Mouse (Mus musculus): ENCODE results near the gene Lfng. TPM values are rescaled to one million over a fixed set of nuclear protein-coding genes. Genes with fewer than 3 reads are reported as not detected.

Gene Lfng
- total and polyA plus RNA-seq, 3 experiments = not detected

DNA sequence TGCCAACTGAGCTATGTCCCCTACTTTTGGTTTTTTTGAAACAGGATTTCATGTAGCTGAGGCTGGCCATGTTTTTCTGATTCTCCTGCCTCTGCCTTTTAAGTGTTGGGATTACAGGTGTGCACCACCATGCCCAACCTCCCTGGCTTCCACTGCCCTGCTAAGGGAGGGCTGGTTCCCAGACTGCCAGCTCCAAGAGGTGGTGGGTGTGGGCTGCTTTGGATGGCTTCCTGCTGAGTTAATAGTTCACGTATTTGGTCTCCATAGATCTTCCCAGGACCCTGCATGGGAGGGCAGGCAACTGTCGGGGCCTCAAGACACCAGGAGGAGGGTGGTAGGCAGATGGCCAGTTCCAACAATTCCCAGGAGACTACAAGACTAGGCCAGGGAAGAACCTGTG is 4.6 kb upstream of the Lfng start:
- TF ChIP-seq RAD21 (IDR thresholded peaks at IDR 0.05; ENCODE audit: low read depth, low read length) (no peak), NELFE (IDR thresholded peaks at IDR 0.05; ENCODE audit: low read depth, low read length) (no peak), SMC3 (IDR thresholded peaks at IDR 0.05; ENCODE audit: low read depth, low read length) (no peak), JUND (conservative IDR thresholded peaks at IDR 0.05; ENCODE audit: low read depth, low read length) (no peak), TCF12 (IDR thresholded peaks at IDR 0.05; ENCODE audit: low read depth, low read length) (no peak), KAT2A (IDR thresholded peaks at IDR 0.05; ENCODE audit: insufficient replicate concordance, low read length) (no peak), EP300 (IDR thresholded peaks at IDR 0.05; ENCODE audit: low read length) (no peak), USF2 (conservative IDR thresholded peaks at IDR 0.05; ENCODE audit: low read depth, low read length) (no peak), UBTF (IDR thresholded peaks at IDR 0.05; ENCODE audit: low read depth, low read length) (no peak), CTCF (conservative IDR thresholded peaks at IDR 0.05 in 1 of 2, IDR thresholded peaks at IDR 0.05 in 1 of 2; ENCODE audit: low read depth in 2 of 2, low read length in 2 of 2) (no peak), IRF4 (IDR thresholded peaks at IDR 0.05; ENCODE audit: low read depth, low read length) (no peak), ELF1 (IDR thresholded peaks at IDR 0.05; ENCODE audit: low read depth, low read length) (no peak)

DNA sequence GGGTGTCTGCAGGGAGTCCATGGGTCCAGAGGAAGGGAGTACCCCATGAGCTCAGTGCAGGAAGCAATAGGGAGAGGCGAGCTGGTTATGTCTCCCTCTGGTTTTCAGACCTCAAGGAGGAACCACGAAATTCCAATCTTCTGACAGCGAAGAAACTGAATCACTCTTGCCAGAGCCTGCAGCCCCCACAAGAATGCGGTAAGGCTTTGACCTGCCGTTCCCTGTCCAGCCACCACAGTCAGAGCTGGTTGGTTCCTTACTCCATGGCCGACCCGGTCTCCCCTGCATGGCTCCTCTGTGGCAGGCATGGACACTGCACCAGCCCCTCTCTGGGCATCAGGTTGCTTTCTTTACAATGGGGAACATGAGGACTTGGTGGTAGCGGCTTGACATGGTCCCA is 2.7 kb upstream of the Lfng start:
- TF ChIP-seq MAZ (IDR thresholded peaks at IDR 0.05; ENCODE audit: low read depth, low read length) (no peak), CHD2 (IDR thresholded peaks at IDR 0.05; ENCODE audit: low read length) (no peak), MYC (IDR thresholded peaks at IDR 0.05; ENCODE audit: low read depth, low read length) (no peak), NRF1 (IDR thresholded peaks at IDR 0.05; ENCODE audit: low read depth, low read length) (no peak), HCFC1 (IDR thresholded peaks at IDR 0.05; ENCODE audit: low read depth, low read length) (no peak), CHD1 (IDR thresholded peaks at IDR 0.05; ENCODE audit: low read depth, low read length) (no peak), ZMIZ1 (IDR thresholded peaks at IDR 0.05; ENCODE audit: low read depth, low read length) (no peak), ZNF384 (IDR thresholded peaks at IDR 0.05; ENCODE audit: low read depth, low read length) (no peak), IRF4 (IDR thresholded peaks at IDR 0.05; ENCODE audit: low read depth, low read length) (no peak), JUND (conservative IDR thresholded peaks at IDR 0.05; ENCODE audit: low read depth, low read length) (no peak), KAT2A (IDR thresholded peaks at IDR 0.05; ENCODE audit: insufficient replicate concordance, low read length) (no peak), SIN3A (IDR thresholded peaks at IDR 0.05; ENCODE audit: low read length) (no peak), MXI1 (IDR thresholded peaks at IDR 0.05; ENCODE audit: low read depth, low read length) (no peak), EP300 (IDR thresholded peaks at IDR 0.05; ENCODE audit: low read length) (no peak), JUN (IDR thresholded peaks at IDR 0.05; ENCODE audit: insufficient read depth, low read depth, low read length) (no peak)
- H3K9me3 ChIP-seq (replicated peaks; ENCODE audit: low read length) = peaks cover 13% of the 10 kb centered on the region
- H3K27ac ChIP-seq (ENCODE audit: insufficient read depth, low read depth) = no peak overlapping the region
- no peak overlapping the region for H3K9ac ChIP-seq (ENCODE audit: insufficient read depth, low read depth)
- DNase-seq (ENCODE audit: extremely low read depth) = no peak
- H3K4me1 ChIP-seq (ENCODE audit: control insufficient read depth in 1 of 2, insufficient read depth in 2 of 2) = no peaks in the 10 kb centered on the region
- dilution Hi-C loops (cut with MboI; ENCODE audit: extremely low pct_ligation_motif_present, extremely low pct_unique_long_range_greater_than_20kb, low sequenced_read_pairs) (no loop called here), in situ Hi-C loops (cut with MboI; ENCODE audit: low pct_ligation_motif_present, low pct_unique_long_range_greater_than_20kb, low sequenced_read_pairs) (no loop called here)
- H3K4me2 ChIP-seq (ENCODE audit: insufficient read depth, low read depth, poor library complexity, severe bottlenecking) = no peak overlapping the region
- no peaks in the 10 kb centered on the region for H3K36me3 ChIP-seq (replicated peaks in 1 of 2; ENCODE audit: control insufficient read depth in 1 of 2, insufficient read depth in 1 of 2, low read length in 1 of 2)
- no peak overlapping the region for H3K4me3 ChIP-seq (replicated peaks in 1 of 3; ENCODE audit: low read depth in 2 of 3, low read length in 2 of 3, poor library complexity in 1 of 3)
- peaks cover 88% of the 10 kb centered on the region for H3K27me3 ChIP-seq (replicated peaks)
- H3K79me2 ChIP-seq (replicated peaks; ENCODE audit: control insufficient read depth, extremely low read depth, insufficient read depth, poor library complexity, severe bottlenecking) = no peaks in the 10 kb centered on the region

More for the DNA sequence above, 4.6 kb upstream of the Lfng start:
- Histone ChIP-seq H3K36me3 (replicated peaks in 1 of 2; ENCODE audit: control insufficient read depth in 1 of 2, insufficient read depth in 1 of 2, low read length in 1 of 2) (no peaks in the 10 kb centered on the region), H3K79me2 (replicated peaks; ENCODE audit: control insufficient read depth, extremely low read depth, insufficient read depth, poor library complexity, severe bottlenecking) (no peaks in the 10 kb centered on the region), H3K4me2 (ENCODE audit: insufficient read depth, low read depth, poor library complexity, severe bottlenecking) (no peak overlapping the region), H3K9ac (ENCODE audit: insufficient read depth, low read depth) (no peak overlapping the region), H3K4me1 (ENCODE audit: control insufficient read depth in 1 of 2, insufficient read depth in 2 of 2) (peaks cover 0 to 3% of the 10 kb centered on the region in 2 experiments; a peak in 2 of 4 replicates), H3K9me3 (replicated peaks; ENCODE audit: low read length) (peaks cover 10% of the 10 kb centered on the region), H3K27ac (ENCODE audit: insufficient read depth, low read depth) (no peak overlapping the region), H3K27me3 (replicated peaks) (peaks cover 81% of the 10 kb centered on the region), H3K4me3 (replicated peaks in 1 of 3; ENCODE audit: low read depth in 2 of 3, low read length in 2 of 3, poor library complexity in 1 of 3) (no peak overlapping the region)
- in situ Hi-C loops (cut with MboI; ENCODE audit: low pct_ligation_motif_present, low pct_unique_long_range_greater_than_20kb, low sequenced_read_pairs) (no loop called here), dilution Hi-C loops (cut with MboI; ENCODE audit: extremely low pct_ligation_motif_present, extremely low pct_unique_long_range_greater_than_20kb, low sequenced_read_pairs) (no loop called here)
- no peak for DNase-seq (ENCODE audit: extremely low read depth)

Data from CH12.LX (cell line).